Mouse (Mus musculus): ENCODE measurements around the gene Arl1. TPM values are rescaled to one million over a fixed set of nuclear protein-coding genes. Genes with fewer than 3 reads are reported as not detected.
"Not testable (repeated sequence)": the region's sequence is repeated elsewhere in the genome, so short reads cannot be mapped to it uniquely, and the experiment has no call there.

Arl1 gene
- polyA plus RNA-seq, 1 experiment from 2014 or later = 184 TPM

GRCm38 (mm10) chr10:88772965-88773364 lies 42.3 kb downstream of the Arl1 start:
- not testable (repeated sequence) for H3K4me1 ChIP-seq (ENCODE audit: control insufficient read depth, insufficient read depth, low read length); DNase-seq (ENCODE audit: low spot score); H3K4me2 ChIP-seq (ENCODE audit: low read depth, severe bottlenecking); H3K27ac ChIP-seq (replicated peaks; ENCODE audit: low read depth, low read length); H3K9ac ChIP-seq (ENCODE audit: low read length); H3K36me3 ChIP-seq (ENCODE audit: control insufficient read depth, insufficient read depth, low read length); ATAC-seq (ENCODE audit: insufficient number of reproducible peaks, low FRiP score, low TSS enrichment, low read depth); H3K9me3 ChIP-seq (ENCODE audit: control insufficient read depth, low read length); H3K27me3 ChIP-seq (ENCODE audit: control insufficient read depth, insufficient read depth, low read length); H3K4me3 ChIP-seq (ENCODE audit: low read depth, low read length)
- WGBS = 88% methylated on average over 5 of the region's 5 CpGs

GRCm38 (mm10) chr10:88776206-88776605 lies 45.5 kb downstream of the Arl1 start:
- no peaks in the 10 kb centered on the region for H3K9me3 ChIP-seq (ENCODE audit: control insufficient read depth, low read length)
- H3K4me3 ChIP-seq (ENCODE audit: low read depth, low read length) = no peak overlapping the region
- H3K4me1 ChIP-seq (ENCODE audit: control insufficient read depth, insufficient read depth, low read length) = no peaks in the 10 kb centered on the region
- WGBS = 91% methylated on average over 6 of the region's 6 CpGs
- H3K9ac ChIP-seq (ENCODE audit: low read length) = no peak overlapping the region
- peaks cover 5% of the 10 kb centered on the region; the same call in 1 of the 2 replicates for H3K36me3 ChIP-seq (ENCODE audit: control insufficient read depth, insufficient read depth, low read length)
- H3K27ac ChIP-seq (replicated peaks; ENCODE audit: low read depth, low read length) = no peak overlapping the region
- no peaks in the 10 kb centered on the region for H3K27me3 ChIP-seq (ENCODE audit: control insufficient read depth, insufficient read depth, low read length)
- DNase-seq (ENCODE audit: low spot score) (no peak), ATAC-seq (ENCODE audit: insufficient number of reproducible peaks, low FRiP score, low TSS enrichment, low read depth) (no peak)
- H3K4me2 ChIP-seq (ENCODE audit: low read depth, severe bottlenecking) = no peak overlapping the region

GRCm38 (mm10) chr10:88780716-88781115 lies 50.1 kb downstream of the Arl1 start:
- Histone ChIP-seq H3K9ac (ENCODE audit: low read length) (no peak overlapping the region), H3K4me1 (ENCODE audit: control insufficient read depth, insufficient read depth, low read length) (no peaks in the 10 kb centered on the region), H3K4me3 (ENCODE audit: low read depth, low read length) (no peak overlapping the region), H3K27me3 (ENCODE audit: control insufficient read depth, insufficient read depth, low read length) (no peaks in the 10 kb centered on the region), H3K9me3 (ENCODE audit: control insufficient read depth, low read length) (no peaks in the 10 kb centered on the region), H3K36me3 (ENCODE audit: control insufficient read depth, insufficient read depth, low read length) (peaks cover 6% of the 10 kb centered on the region), H3K4me2 (ENCODE audit: low read depth, severe bottlenecking) (no peak overlapping the region), H3K27ac (replicated peaks; ENCODE audit: low read depth, low read length) (no peak overlapping the region)
- WGBS = 92% methylated on average over 4 of the region's 4 CpGs
- ATAC-seq (ENCODE audit: insufficient number of reproducible peaks, low FRiP score, low TSS enrichment, low read depth) = no peak
- no peak for DNase-seq (ENCODE audit: low spot score)

- not testable (repeated sequence) for H3K36me3 ChIP-seq (ENCODE audit: control insufficient read depth, insufficient read depth, low read length); H3K4me2 ChIP-seq (ENCODE audit: low read depth, severe bottlenecking)
- 80% methylated on average over 2 of the region's 2 CpGs for WGBS
Measured at GRCm38 (mm10) chr10:88783135-88783534, 52.5 kb downstream of the Arl1 start.

GRCm38 (mm10) chr10:88783941-88784340 lies 53.3 kb downstream of the Arl1 start:
- no peak for DNase-seq (ENCODE audit: low spot score)
- ATAC-seq (ENCODE audit: insufficient number of reproducible peaks, low FRiP score, low TSS enrichment, low read depth) = no peak
- peaks cover 6% of the 10 kb centered on the region for H3K36me3 ChIP-seq (ENCODE audit: control insufficient read depth, insufficient read depth, low read length)
- H3K4me1 ChIP-seq (ENCODE audit: control insufficient read depth, insufficient read depth, low read length) = no peaks in the 10 kb centered on the region
- no peak overlapping the region for H3K4me3 ChIP-seq (ENCODE audit: low read depth, low read length)
- no peaks in the 10 kb centered on the region for H3K27me3 ChIP-seq (ENCODE audit: control insufficient read depth, insufficient read depth, low read length)
- H3K4me2 ChIP-seq (ENCODE audit: low read depth, severe bottlenecking) = no peak overlapping the region
- H3K9ac ChIP-seq (ENCODE audit: low read length) = no peak overlapping the region
- H3K9me3 ChIP-seq (ENCODE audit: control insufficient read depth, low read length) = no peaks in the 10 kb centered on the region
- no peak overlapping the region for H3K27ac ChIP-seq (replicated peaks; ENCODE audit: low read depth, low read length)
- 95% methylated on average over 5 of the region's 5 CpGs for WGBS

More at GRCm38 (mm10) chr10:88783135-88783534, 52.5 kb downstream of the Arl1 start:
- not testable (repeated sequence) for DNase-seq (ENCODE audit: low spot score); H3K4me1 ChIP-seq (ENCODE audit: control insufficient read depth, insufficient read depth, low read length); ATAC-seq (ENCODE audit: insufficient number of reproducible peaks, low FRiP score, low TSS enrichment, low read depth); H3K9ac ChIP-seq (ENCODE audit: low read length); H3K9me3 ChIP-seq (ENCODE audit: control insufficient read depth, low read length); H3K27ac ChIP-seq (replicated peaks; ENCODE audit: low read depth, low read length); H3K27me3 ChIP-seq (ENCODE audit: control insufficient read depth, insufficient read depth, low read length); H3K4me3 ChIP-seq (ENCODE audit: low read depth, low read length)

GRCm38 (mm10) chr10:88784513-88784931 lies 53.9 kb downstream of the Arl1 start:
- Histone ChIP-seq H3K9ac (ENCODE audit: low read length) (no peak overlapping the region), H3K4me2 (ENCODE audit: low read depth, severe bottlenecking) (no peak overlapping the region), H3K4me1 (ENCODE audit: control insufficient read depth, insufficient read depth, low read length) (no peaks in the 10 kb centered on the region), H3K9me3 (ENCODE audit: control insufficient read depth, low read length) (no peaks in the 10 kb centered on the region), H3K27me3 (ENCODE audit: control insufficient read depth, insufficient read depth, low read length) (no peaks in the 10 kb centered on the region), H3K36me3 (ENCODE audit: control insufficient read depth, insufficient read depth, low read length) (peaks cover 6% of the 10 kb centered on the region), H3K27ac (replicated peaks; ENCODE audit: low read depth, low read length) (no peak overlapping the region), H3K4me3 (ENCODE audit: low read depth, low read length) (no peak overlapping the region)
- no peak for ATAC-seq (ENCODE audit: insufficient number of reproducible peaks, low FRiP score, low TSS enrichment, low read depth)
- WGBS = 78% methylated on average over 5 of the region's 5 CpGs
- DNase-seq (ENCODE audit: low spot score) = no peak

- H3K27me3 ChIP-seq (ENCODE audit: control insufficient read depth, insufficient read depth, low read length) = no peaks in the 10 kb centered on the region
- no peak overlapping the region for H3K27ac ChIP-seq (replicated peaks; ENCODE audit: low read depth, low read length)
- H3K4me2 ChIP-seq (ENCODE audit: low read depth, severe bottlenecking) = no peak overlapping the region
- no peak for ATAC-seq (ENCODE audit: insufficient number of reproducible peaks, low FRiP score, low TSS enrichment, low read depth)
- DNase-seq (ENCODE audit: low spot score) = no peak
- no peak overlapping the region for H3K4me3 ChIP-seq (ENCODE audit: low read depth, low read length)
- no peaks in the 10 kb centered on the region for H3K9me3 ChIP-seq (ENCODE audit: control insufficient read depth, low read length)
- no peaks in the 10 kb centered on the region for H3K4me1 ChIP-seq (ENCODE audit: control insufficient read depth, insufficient read depth, low read length)
- no peak overlapping the region for H3K9ac ChIP-seq (ENCODE audit: low read length)
- H3K36me3 ChIP-seq (ENCODE audit: control insufficient read depth, insufficient read depth, low read length) = peaks cover 3% of the 10 kb centered on the region; the same call in 1 of the 2 replicates
Measured at GRCm38 (mm10) chr10:88793671-88794070, 63.0 kb downstream of the Arl1 start.

Other genes with a start within 250 kb of the Arl1 start
- 26.2 and 26.5 TPM in 2 replicates for gene Chpt1, start 226.8 kb upstream of the Arl1 start, polyA plus RNA-seq (2014; fragmentation: Nextera tagmentation; extraction: Ambion mirVana)
- 8.4 and 8.6 TPM in 2 replicates for gene Mybpc1, start 125.7 kb upstream of the Arl1 start, polyA plus RNA-seq (2014; fragmentation: Nextera tagmentation; extraction: Ambion mirVana)
- gene Spic, start 45.8 kb upstream of the Arl1 start, polyA plus RNA-seq (2014; fragmentation: Nextera tagmentation; extraction: Ambion mirVana) = not detected in 2 replicates
- gene Utp20, start 95.9 kb downstream of the Arl1 start, polyA plus RNA-seq (2014; fragmentation: Nextera tagmentation; extraction: Ambion mirVana) = 28.2 and 29.7 TPM in 2 replicates
- gene Slc5a8, start 155.1 kb downstream of the Arl1 start, polyA plus RNA-seq (2014; fragmentation: Nextera tagmentation; extraction: Ambion mirVana) = 0.17 TPM in 1 of 2 replicates, not detected in the other